In genomic region chr3:146766701-146767181, GRCm38 (mm10) we compare ENCODE assay signal across 10 mouse cellular contexts. TPM values are rescaled to one million over a fixed set of nuclear protein-coding genes. Genes with fewer than 3 reads are reported as not detected.
DNase-seq lines count a peak whose midpoint lies in the region; ATAC-seq and TF ChIP-seq lines count a peak whose summit lies in the region.
"Had no signal": no experiment of that assay in that cellular context is flagged by ENCODE, and none has a peak within 500 bp of the region (broad histone marks: within the 10 kb centered on the region; RNA-seq: fewer than 3 reads in every experiment).

No protein-coding gene starts in this region.

- H3K9me3 ChIP-seq in forebrain, postnatal 0 days (ENCODE audit: low read length), result no peaks in the 10 kb centered on the region
- no peaks in the 10 kb centered on the region for H3K9me3 ChIP-seq in forebrain, embryonic 10.5 days
- H3K9me3 ChIP-seq in liver, embryonic 16.5 days (replicated peaks; ENCODE audit: control insufficient read depth, low read length), result no peaks in the 10 kb centered on the region
- no peaks in the 10 kb centered on the region for H3K9me3 ChIP-seq in heart, embryonic 14.5 days (ENCODE audit: control insufficient read depth, low read length)
- H3K9me3 ChIP-seq in neural tube, embryonic 15.5 days (replicated peaks), result no peaks in the 10 kb centered on the region
- H3K9me3 ChIP-seq: limb, embryonic 12.5 days had no signal

- WGBS in forebrain, postnatal 0 days, result 66% methylated on average over 8 of the region's 8 CpGs
- WGBS in forebrain, embryonic 10.5 days, result 84% methylated on average over 8 of the region's 8 CpGs
- 58% methylated on average over 8 of the region's 8 CpGs for WGBS in liver, embryonic 16.5 days (ENCODE audit: insufficient replicate concordance)
- 3% methylated on average over 8 of the region's 8 CpGs for WGBS in heart, embryonic 14.5 days
- 58% methylated on average over 8 of the region's 8 CpGs for WGBS in neural tube, embryonic 15.5 days

- ATAC-seq in forebrain, postnatal 0 days, result no peak
- ATAC-seq in liver, embryonic 16.5 days (ENCODE audit: low read depth), result no peak
- ATAC-seq in heart, embryonic 14.5 days (ENCODE audit: insufficient number of reproducible peaks, insufficient read depth, low FRiP score, low read depth), result peak; percentile 63; the same call in 1 of the 2 replicates
- no peak for ATAC-seq in neural tube, embryonic 15.5 days (ENCODE audit: low FRiP score)

- H3K4me1 ChIP-seq in forebrain, postnatal 0 days (ENCODE audit: insufficient read depth), result peaks cover 22% of the 10 kb centered on the region; the same call in 1 of the 2 replicates
- H3K4me1 ChIP-seq in forebrain, embryonic 10.5 days, result peaks cover 38% of the 10 kb centered on the region
- peaks cover 28% of the 10 kb centered on the region for H3K4me1 ChIP-seq in liver, embryonic 16.5 days (ENCODE audit: control insufficient read depth, low read depth, low read length)
- peaks cover 10 to 32% of the 10 kb centered on the region in 2 experiments for H3K4me1 ChIP-seq in heart, embryonic 14.5 days (ENCODE audit: control insufficient read depth in 2 of 2, insufficient read depth in 2 of 2, low read length in 2 of 2)
- H3K4me1 ChIP-seq in neural tube, embryonic 15.5 days, result peaks cover 40% of the 10 kb centered on the region

- no peaks in the 10 kb centered on the region for H3K36me3 ChIP-seq in forebrain, postnatal 0 days (ENCODE audit: insufficient read depth)
- peaks cover 9% of the 10 kb centered on the region for H3K36me3 ChIP-seq in forebrain, embryonic 10.5 days (replicated peaks)
- no peaks in the 10 kb centered on the region for H3K36me3 ChIP-seq in liver, embryonic 16.5 days (ENCODE audit: control insufficient read depth, insufficient read depth)
- H3K36me3 ChIP-seq in heart, embryonic 14.5 days (ENCODE audit: control insufficient read depth, insufficient read depth, low read length), result no peaks in the 10 kb centered on the region
- H3K36me3 ChIP-seq in neural tube, embryonic 15.5 days, result no peaks in the 10 kb centered on the region

- no peak for TF ChIP-seq CTCF in forebrain, postnatal 0 days (IDR thresholded peaks at IDR 0.05; ENCODE audit: low read depth)

- DNase-seq in forebrain, postnatal 0 days, result no peak
- DNase-seq in forebrain, embryonic 10.5 days (ENCODE audit: extremely low spot score, low spot score), result no peak
- no peak for DNase-seq in liver
- no peak for DNase-seq in spleen, adult 12 weeks (ENCODE audit: low spot score)
- no peak for DNase-seq in urinary bladder, postnatal 36 days (ENCODE audit: low spot score in 2 of 2)
- DNase-seq: B cell, adult 2 months had no signal

- no peak overlapping the region for H3K27ac ChIP-seq in forebrain, postnatal 0 days (ENCODE audit: low read depth, low read length)
- no peak overlapping the region for H3K27ac ChIP-seq in forebrain, embryonic 10.5 days
- H3K27ac ChIP-seq in liver, embryonic 16.5 days (ENCODE audit: low read length), result peak overlapping the region; percentile 37; the same call in 1 of the 2 replicates
- peak overlapping the region; percentile 84 to 86 for H3K27ac ChIP-seq in heart, embryonic 14.5 days (replicated peaks in 1 of 2; ENCODE audit: control insufficient read depth in 1 of 2, insufficient read depth in 1 of 2, low read depth in 2 of 2, low read length in 2 of 2)
- H3K27ac ChIP-seq in neural tube, embryonic 15.5 days (replicated peaks), result peak overlapping the region; percentile 1; the same call in 1 of the 2 replicates
- H3K27ac ChIP-seq: limb, embryonic 12.5 days had no signal

- H3K27me3 ChIP-seq in forebrain, postnatal 0 days (ENCODE audit: insufficient read depth, low read length), result no peaks in the 10 kb centered on the region
- no peaks in the 10 kb centered on the region for H3K27me3 ChIP-seq in forebrain, embryonic 10.5 days (ENCODE audit: poor library complexity, severe bottlenecking)
- no peaks in the 10 kb centered on the region for H3K27me3 ChIP-seq in liver, embryonic 16.5 days (ENCODE audit: control insufficient read depth, insufficient read depth, low read depth, low read length)
- H3K27me3 ChIP-seq in heart, embryonic 14.5 days (ENCODE audit: control insufficient read depth, insufficient read depth, low read length), result no peaks in the 10 kb centered on the region
- no peaks in the 10 kb centered on the region for H3K27me3 ChIP-seq in neural tube, embryonic 15.5 days (replicated peaks)
- H3K27me3 ChIP-seq: limb, embryonic 12.5 days had no signal

- no peak overlapping the region for H3K4me3 ChIP-seq in forebrain, postnatal 0 days (ENCODE audit: low read depth, low read length)
- H3K4me3 ChIP-seq in forebrain, embryonic 10.5 days, result no peak overlapping the region
- H3K4me3 ChIP-seq in liver, embryonic 16.5 days (ENCODE audit: low read depth, low read length), result no peak overlapping the region
- peak overlapping the region; percentile 25 to 32 for H3K4me3 ChIP-seq in heart, embryonic 14.5 days (ENCODE audit: control insufficient read depth in 1 of 2, insufficient read depth in 1 of 2, low read depth in 1 of 2, low read length in 2 of 2)
- H3K4me3 ChIP-seq in neural tube, embryonic 15.5 days (replicated peaks), result no peak overlapping the region
- H3K4me3 ChIP-seq: limb, embryonic 12.5 days had no signal

- H3K4me2 ChIP-seq in forebrain, postnatal 0 days (ENCODE audit: low read depth), result peak overlapping the region; percentile 20
- no peak overlapping the region for H3K4me2 ChIP-seq in liver, embryonic 16.5 days (ENCODE audit: low read depth, low read length)
- H3K4me2 ChIP-seq in heart, embryonic 14.5 days (ENCODE audit: low read length), result peak overlapping the region; percentile 60
- peak overlapping the region; percentile 58 for H3K4me2 ChIP-seq in neural tube, embryonic 15.5 days
- H3K4me2 ChIP-seq: limb, embryonic 12.5 days had no signal

- H3K9ac ChIP-seq in forebrain, postnatal 0 days, result no peak overlapping the region
- H3K9ac ChIP-seq in liver, embryonic 16.5 days (ENCODE audit: low read depth, low read length), result no peak overlapping the region
- peak overlapping the region; percentile 64 for H3K9ac ChIP-seq in heart, embryonic 14.5 days (ENCODE audit: low read length)
- H3K9ac ChIP-seq in neural tube, embryonic 15.5 days (replicated peaks), result no peak overlapping the region
- H3K9ac ChIP-seq: limb, embryonic 12.5 days had no signal

RNA-seq across cellular contexts. Expression of gene Prkacb, which starts 46.0 kb away (rescaled TPM):
- 320 and 369 TPM in 2 replicates for total RNA-seq in forebrain, postnatal 0 days (2014; rRNA removed)
- polyA plus RNA-seq in forebrain, postnatal 0 days (2015; fragmentation: Nextera tagmentation; extraction: Ambion mirVana), result 161 and 208 TPM in 2 replicates
- polyA plus RNA-seq in forebrain, embryonic 10.5 days (2016; fragmentation: Nextera tagmentation; extraction: Ambion mirVana), result 54.7 and 57.3 TPM in 2 replicates
- polyA plus RNA-seq in liver, embryonic 16.5 days (2015; fragmentation: Nextera tagmentation; extraction: Ambion mirVana), result 12.4 and 12.6 TPM in 2 replicates
- polyA plus RNA-seq in heart, embryonic 14.5 days (2014; fragmentation: Nextera tagmentation; extraction: Ambion mirVana), result 55.2 and 59.0 TPM in 2 replicates
- 169 and 193 TPM in 2 replicates for polyA plus RNA-seq in neural tube, embryonic 15.5 days (2015; fragmentation: Nextera tagmentation; extraction: Ambion mirVana)

Comparison
In these comparisons a context has a peak if more than half of its experiments do, and no peak if none do; other contexts are left out.
1. H3K27ac ChIP-seq: peak in liver, embryonic 16.5 days (single experiment), heart, embryonic 14.5 days (2 of 2) and neural tube, embryonic 15.5 days (single experiment); none in forebrain, postnatal 0 days (single experiment) and forebrain, embryonic 10.5 days (single experiment).
2. H3K4me3 ChIP-seq: peak in heart, embryonic 14.5 days (2 of 2); none in forebrain, postnatal 0 days (single experiment), forebrain, embryonic 10.5 days (single experiment), liver, embryonic 16.5 days (single experiment) and neural tube, embryonic 15.5 days (single experiment).